Mouse (Mus musculus): ENCODE measurements around the gene Inf2. TPM values are rescaled to one million over a fixed set of nuclear protein-coding genes. Genes with fewer than 3 reads are reported as not detected.

The Inf2 gene
- polyA plus RNA-seq, 1 experiment: 39.9 TPM

- DNase-seq (ENCODE audit: low read depth in 1 of 2, low spot score in 2 of 2): no peak
- no peaks in the 10 kb centered on the region for H3K36me3 ChIP-seq (ENCODE audit: control insufficient read depth, insufficient read depth, low read length)
- no peak overlapping the region for H3K4me3 ChIP-seq (ENCODE audit: extremely low read depth, insufficient read depth, insufficient read length)
- TF ChIP-seq POLR2A (IDR thresholded peaks at IDR 0.05; ENCODE audit: low read depth, low read length) (no peak), CTCF (IDR thresholded peaks at IDR 0.05; ENCODE audit: extremely low read depth, insufficient read depth, insufficient read length, insufficient replicate concordance) (no peak)
- no peak overlapping the region for H3K27ac ChIP-seq (ENCODE audit: insufficient read depth, low read length)
- no peaks in the 10 kb centered on the region for H3K27me3 ChIP-seq (ENCODE audit: control insufficient read depth, insufficient read depth, low read length)
- peaks cover 30% of the 10 kb centered on the region; the same call in 1 of the 2 replicates for H3K4me1 ChIP-seq (ENCODE audit: control insufficient read depth, insufficient read depth, insufficient read length)
- 66% methylated on average over 14 of the region's 14 CpGs for WGBS
Measured at GRCm38 (mm10) chr12:112587125-112588124, 1.2 kb upstream of the Inf2 start.

- Histone ChIP-seq H3K36me3 (ENCODE audit: control insufficient read depth, insufficient read depth, low read length) (no peaks in the 10 kb centered on the region), H3K27ac (ENCODE audit: insufficient read depth, low read length) (no peak overlapping the region), H3K4me1 (ENCODE audit: control insufficient read depth, insufficient read depth, insufficient read length) (peaks cover 51% of the 10 kb centered on the region), H3K27me3 (ENCODE audit: control insufficient read depth, insufficient read depth, low read length) (no peaks in the 10 kb centered on the region), H3K4me3 (ENCODE audit: extremely low read depth, insufficient read depth, insufficient read length) (peak overlapping the region; percentile 63)
- 33% methylated on average over 8 of the region's 8 CpGs for WGBS
- TF ChIP-seq CTCF (IDR thresholded peaks at IDR 0.05; ENCODE audit: extremely low read depth, insufficient read depth, insufficient read length, insufficient replicate concordance): no peak
- TF ChIP-seq POLR2A (IDR thresholded peaks at IDR 0.05; ENCODE audit: low read depth, low read length): no peak
- DNase-seq (ENCODE audit: low read depth in 1 of 2, low spot score in 2 of 2): no peak
Measured at GRCm38 (mm10) chr12:112589491-112590191, 1.1 kb downstream of the Inf2 start.

GRCm38 (mm10) chr12:112590566-112591239, 2.1 kb downstream of the Inf2 start:
- Histone ChIP-seq H3K27me3 (ENCODE audit: control insufficient read depth, insufficient read depth, low read length) (no peaks in the 10 kb centered on the region), H3K27ac (ENCODE audit: insufficient read depth, low read length) (no peak overlapping the region), H3K36me3 (ENCODE audit: control insufficient read depth, insufficient read depth, low read length) (no peaks in the 10 kb centered on the region), H3K4me1 (ENCODE audit: control insufficient read depth, insufficient read depth, insufficient read length) (peaks cover 58% of the 10 kb centered on the region), H3K4me3 (ENCODE audit: extremely low read depth, insufficient read depth, insufficient read length) (no peak overlapping the region)
- WGBS: 81% methylated on average over 8 of the region's 8 CpGs
- DNase-seq (ENCODE audit: low read depth in 1 of 2, low spot score in 2 of 2): no peak
- no peak for TF ChIP-seq POLR2A (IDR thresholded peaks at IDR 0.05; ENCODE audit: low read depth, low read length)
- no peak for TF ChIP-seq CTCF (IDR thresholded peaks at IDR 0.05; ENCODE audit: extremely low read depth, insufficient read depth, insufficient read length, insufficient replicate concordance)

- 88% methylated on average over 5 of the region's 5 CpGs for WGBS
- no peak for TF ChIP-seq CTCF (IDR thresholded peaks at IDR 0.05; ENCODE audit: extremely low read depth, insufficient read depth, insufficient read length, insufficient replicate concordance)
- DNase-seq (ENCODE audit: low read depth in 1 of 2, low spot score in 2 of 2): no peak
- Histone ChIP-seq H3K36me3 (ENCODE audit: control insufficient read depth, insufficient read depth, low read length) (no peaks in the 10 kb centered on the region), H3K4me3 (ENCODE audit: extremely low read depth, insufficient read depth, insufficient read length) (no peak overlapping the region), H3K4me1 (ENCODE audit: control insufficient read depth, insufficient read depth, insufficient read length) (peaks cover 55% of the 10 kb centered on the region), H3K27ac (ENCODE audit: insufficient read depth, low read length) (no peak overlapping the region), H3K27me3 (ENCODE audit: control insufficient read depth, insufficient read depth, low read length) (no peaks in the 10 kb centered on the region)
Measured at GRCm38 (mm10) chr12:112591240-112591639, 2.7 kb downstream of the Inf2 start.

- Histone ChIP-seq H3K4me1 (ENCODE audit: control insufficient read depth, insufficient read depth, insufficient read length) (peaks cover 51% of the 10 kb centered on the region), H3K27me3 (ENCODE audit: control insufficient read depth, insufficient read depth, low read length) (no peaks in the 10 kb centered on the region), H3K36me3 (ENCODE audit: control insufficient read depth, insufficient read depth, low read length) (no peaks in the 10 kb centered on the region), H3K4me3 (ENCODE audit: extremely low read depth, insufficient read depth, insufficient read length) (no peak overlapping the region), H3K27ac (ENCODE audit: insufficient read depth, low read length) (no peak overlapping the region)
- no peak for TF ChIP-seq CTCF (IDR thresholded peaks at IDR 0.05; ENCODE audit: extremely low read depth, insufficient read depth, insufficient read length, insufficient replicate concordance)
- no peak for TF ChIP-seq POLR2A (IDR thresholded peaks at IDR 0.05; ENCODE audit: low read depth, low read length)
- no peak for DNase-seq (ENCODE audit: low read depth in 1 of 2, low spot score in 2 of 2)
- 88% methylated on average over 3 of the region's 3 CpGs for WGBS
Measured at GRCm38 (mm10) chr12:112591730-112592129, 3.1 kb downstream of the Inf2 start.

- no peak overlapping the region for H3K4me3 ChIP-seq (ENCODE audit: extremely low read depth, insufficient read depth, insufficient read length)
- H3K27me3 ChIP-seq (ENCODE audit: control insufficient read depth, insufficient read depth, low read length): no peaks in the 10 kb centered on the region
- 57% methylated on average over 21 of the region's 21 CpGs for WGBS
- DNase-seq (ENCODE audit: low read depth in 1 of 2, low spot score in 2 of 2): no peak
- TF ChIP-seq POLR2A (IDR thresholded peaks at IDR 0.05; ENCODE audit: low read depth, low read length) (no peak), CTCF (IDR thresholded peaks at IDR 0.05; ENCODE audit: extremely low read depth, insufficient read depth, insufficient read length, insufficient replicate concordance) (no peak)
- peaks cover 39% of the 10 kb centered on the region for H3K4me1 ChIP-seq (ENCODE audit: control insufficient read depth, insufficient read depth, insufficient read length)
- no peaks in the 10 kb centered on the region for H3K36me3 ChIP-seq (ENCODE audit: control insufficient read depth, insufficient read depth, low read length)
- peak overlapping the region; percentile 30; the same call in 1 of the 2 replicates for H3K27ac ChIP-seq (ENCODE audit: insufficient read depth, low read length)
Measured at GRCm38 (mm10) chr12:112592985-112593734, 4.6 kb downstream of the Inf2 start.
